In the genomic region with DNA sequence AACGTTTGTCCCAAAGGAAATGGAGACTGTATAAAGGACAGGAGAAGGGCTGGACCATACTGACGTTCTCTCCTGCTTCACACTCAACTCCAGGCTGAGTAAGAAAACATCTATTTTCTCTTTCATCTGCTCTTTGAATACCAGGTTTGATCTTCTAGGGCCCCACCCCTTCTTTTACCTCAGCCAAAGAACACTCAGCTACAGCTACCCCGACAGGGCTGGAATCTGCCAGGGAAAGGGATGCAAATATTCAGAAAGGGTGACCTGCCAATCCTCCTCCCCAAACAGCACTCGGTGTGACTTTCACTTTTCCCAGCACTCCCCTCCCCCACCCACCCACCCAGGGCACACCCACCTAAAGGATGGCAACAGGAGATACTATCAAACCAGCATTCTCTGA, we compare ENCODE assay signal across 9 mouse cellular contexts. TPM values are rescaled to one million over a fixed set of nuclear protein-coding genes. Genes with fewer than 3 reads are reported as not detected.
DNase-seq lines count a peak whose midpoint lies in the region; ATAC-seq lines count a peak whose summit lies in the region.
"Had no signal": no experiment of that assay in that cellular context is flagged by ENCODE, and none has a peak within 500 bp of the region (broad histone marks: within the 10 kb centered on the region; RNA-seq: fewer than 3 reads in every experiment).

No protein-coding gene starts in this region.

- peaks cover 40% of the 10 kb centered on the region for H3K4me1 ChIP-seq in kidney, embryonic 15.5 days
- peaks cover 66% of the 10 kb centered on the region for H3K4me1 ChIP-seq in embryonic facial prominence, embryonic 10.5 days
- peaks cover 7% of the 10 kb centered on the region for H3K4me1 ChIP-seq in hindbrain, embryonic 16.5 days (ENCODE audit: control insufficient read depth, insufficient read depth, low read depth, low read length)
- peaks cover 14% of the 10 kb centered on the region for H3K4me1 ChIP-seq in midbrain, embryonic 11.5 days (ENCODE audit: control insufficient read depth, insufficient read depth, low read length)

- no peaks in the 10 kb centered on the region for H3K9me3 ChIP-seq in kidney, embryonic 15.5 days (replicated peaks)
- H3K9me3 ChIP-seq in embryonic facial prominence, embryonic 10.5 days: no peaks in the 10 kb centered on the region
- no peaks in the 10 kb centered on the region for H3K9me3 ChIP-seq in hindbrain, embryonic 16.5 days (ENCODE audit: control insufficient read depth, low read length)
- no peaks in the 10 kb centered on the region for H3K9me3 ChIP-seq in midbrain, embryonic 11.5 days (ENCODE audit: control insufficient read depth, low read length)

- no peak overlapping the region for H3K27ac ChIP-seq in kidney, embryonic 15.5 days
- H3K27ac ChIP-seq in embryonic facial prominence, embryonic 10.5 days (replicated peaks): no peak overlapping the region
- no peak overlapping the region for H3K27ac ChIP-seq in hindbrain, embryonic 16.5 days (ENCODE audit: low read depth, low read length)
- H3K27ac ChIP-seq in midbrain, embryonic 11.5 days (ENCODE audit: low read depth, low read length): no peak overlapping the region

- no peak for ATAC-seq in kidney, embryonic 15.5 days (replicated peaks; ENCODE audit: low FRiP score)
- ATAC-seq in hindbrain, embryonic 16.5 days: no peak
- no peak for ATAC-seq in midbrain, embryonic 11.5 days (ENCODE audit: low FRiP score)

- DNase-seq in kidney, postnatal 36 days: no peak
- DNase-seq in embryonic facial prominence, embryonic 10.5 days (ENCODE audit: low spot score): no peak
- no peak for DNase-seq in midbrain, embryonic 11.5 days (ENCODE audit: low spot score, missing footprints)
- DNase-seq in frontal cortex, postnatal 10 days (ENCODE audit: low spot score in 2 of 2): no peak
- DNase-seq in cerebellum, adult 11 months: no peak
- DNase-seq in retina, postnatal 1 day: no peak
- DNase-seq: gastrocnemius, postnatal 36 days had no signal

- 8% methylated on average over 4 of the region's 4 CpGs for WGBS in kidney, embryonic 15.5 days
- 17% methylated on average over 4 of the region's 4 CpGs for WGBS in embryonic facial prominence, embryonic 10.5 days
- WGBS in hindbrain, embryonic 16.5 days: 23% methylated on average over 4 of the region's 4 CpGs
- WGBS in midbrain, embryonic 11.5 days: 17% methylated on average over 4 of the region's 4 CpGs

- H3K9ac ChIP-seq in kidney, embryonic 15.5 days: no peak overlapping the region
- H3K9ac ChIP-seq in hindbrain, embryonic 16.5 days (ENCODE audit: low read depth, low read length): no peak overlapping the region
- H3K9ac ChIP-seq in midbrain, embryonic 11.5 days (ENCODE audit: low read length): no peak overlapping the region

- H3K27me3 ChIP-seq in kidney, embryonic 15.5 days: no peaks in the 10 kb centered on the region
- peaks cover 8% of the 10 kb centered on the region; the same call in 1 of the 2 replicates for H3K27me3 ChIP-seq in embryonic facial prominence, embryonic 10.5 days (replicated peaks; ENCODE audit: low read depth, poor library complexity, severe bottlenecking)
- no peaks in the 10 kb centered on the region for H3K27me3 ChIP-seq in hindbrain, embryonic 16.5 days (replicated peaks; ENCODE audit: control insufficient read depth, insufficient read depth, low read length)
- H3K27me3 ChIP-seq in midbrain, embryonic 11.5 days (ENCODE audit: control insufficient read depth, insufficient read depth, low read length): no peaks in the 10 kb centered on the region

- H3K4me3 ChIP-seq in kidney, embryonic 15.5 days (replicated peaks): peak overlapping the region; percentile 86
- peak overlapping the region; percentile 42 for H3K4me3 ChIP-seq in embryonic facial prominence, embryonic 10.5 days
- H3K4me3 ChIP-seq in hindbrain, embryonic 16.5 days (ENCODE audit: low read length): no peak overlapping the region
- no peak overlapping the region for H3K4me3 ChIP-seq in midbrain, embryonic 11.5 days (ENCODE audit: low read depth, low read length)

- H3K36me3 ChIP-seq in kidney, embryonic 15.5 days: no peaks in the 10 kb centered on the region
- no peaks in the 10 kb centered on the region for H3K36me3 ChIP-seq in embryonic facial prominence, embryonic 10.5 days (replicated peaks)
- no peaks in the 10 kb centered on the region for H3K36me3 ChIP-seq in hindbrain, embryonic 16.5 days (ENCODE audit: control insufficient read depth, insufficient read depth, low read length)
- H3K36me3 ChIP-seq in midbrain, embryonic 11.5 days (ENCODE audit: control insufficient read depth, insufficient read depth, low read length): no peaks in the 10 kb centered on the region

- H3K4me2 ChIP-seq in kidney, embryonic 15.5 days: peak overlapping the region; percentile 78
- peak overlapping the region; percentile 32 for H3K4me2 ChIP-seq in hindbrain, embryonic 16.5 days (ENCODE audit: low read length)
- H3K4me2 ChIP-seq in midbrain, embryonic 11.5 days: peak overlapping the region; percentile 15; the same call in 1 of the 2 replicates

RNA-seq across cellular contexts. Expression of a gene that starts 2.2 kb away (rescaled TPM):
- polyA plus RNA-seq in kidney, embryonic 15.5 days (2015; fragmentation: Nextera tagmentation; extraction: Ambion mirVana): 5.1 and 5.7 TPM in 2 replicates
- 4.1 and 4.2 TPM in 2 replicates for polyA plus RNA-seq in embryonic facial prominence, embryonic 10.5 days (2016; fragmentation: Nextera tagmentation; extraction: Ambion mirVana)
- 2.7 and 4.2 TPM in 2 replicates for polyA plus RNA-seq in hindbrain, embryonic 16.5 days (2015; fragmentation: Nextera tagmentation; extraction: Ambion mirVana)
- polyA plus RNA-seq in midbrain, embryonic 11.5 days (2014; fragmentation: Nextera tagmentation; extraction: Ambion mirVana): 2.9 and 3.0 TPM in 2 replicates

Comparison
In these comparisons a context has a peak if more than half of its experiments do, and no peak if none do; other contexts are left out.
1. H3K4me2 ChIP-seq: peak in every context shown above with its lines; median percentile 78 in kidney, embryonic 15.5 days; 32 in hindbrain, embryonic 16.5 days; 15 in midbrain, embryonic 11.5 days.
2. H3K4me3 ChIP-seq: peak in kidney, embryonic 15.5 days (single experiment) and embryonic facial prominence, embryonic 10.5 days (single experiment); none in hindbrain, embryonic 16.5 days (single experiment) and midbrain, embryonic 11.5 days (single experiment).